In genomic region chr11:106329682-106330081, GRCm38 (mm10) we compare ENCODE assay signal across 10 mouse cellular contexts. TPM values are rescaled to one million over a fixed set of nuclear protein-coding genes. Genes with fewer than 3 reads are reported as not detected.
A peak's percentile ranks its signal among the peaks of the same experiment; 100 is the strongest.
DNase-seq lines count a peak whose midpoint lies in the region; ATAC-seq and TF ChIP-seq lines count a peak whose summit lies in the region.
"Had no signal": no experiment of that assay in that cellular context is flagged by ENCODE, and none has a peak within 500 bp of the region (broad histone marks: within the 10 kb centered on the region; RNA-seq: fewer than 3 reads in every experiment).

No protein-coding gene starts in this region.

- H3K9ac ChIP-seq in liver, adult 2 months (ENCODE audit: low read depth, low read length), result no peak overlapping the region
- no peak overlapping the region for H3K9ac ChIP-seq in liver, embryonic 11.5 days (ENCODE audit: low read depth, low read length)
- H3K9ac ChIP-seq: midbrain, embryonic 12.5 days had no signal

- H3K36me3 ChIP-seq in liver, adult 2 months (ENCODE audit: control insufficient read depth, insufficient read depth, low read length), result no peaks in the 10 kb centered on the region
- H3K36me3 ChIP-seq in liver, embryonic 11.5 days (ENCODE audit: control insufficient read depth, insufficient read depth, low read length), result no peaks in the 10 kb centered on the region
- H3K36me3 ChIP-seq: midbrain, embryonic 12.5 days had no signal

- intact Hi-C loops in gastrocnemius, postnatal 36 days (cut with DNase I), result no loop called here

- WGBS in liver, adult 2 months, result 60% methylated on average over 7 of the region's 7 CpGs
- 45% methylated on average over 7 of the region's 7 CpGs for WGBS in liver, embryonic 11.5 days

- no peaks in the 10 kb centered on the region for H3K79me2 ChIP-seq in liver, adult 2 months (ENCODE audit: control insufficient read depth, insufficient read depth, low read length)

- TF ChIP-seq CTCF in liver, adult 2 months (IDR thresholded peaks at IDR 0.05; ENCODE audit: low read depth, low read length), result no peak

- no peak for TF ChIP-seq POLR2A in liver, adult 2 months (IDR thresholded peaks at IDR 0.05; ENCODE audit: extremely low read depth, insufficient read depth, low read length)

- H3K27ac ChIP-seq in liver, adult 2 months (replicated peaks; ENCODE audit: insufficient read depth, low read depth, low read length), result no peak overlapping the region
- H3K27ac ChIP-seq in liver, embryonic 11.5 days (ENCODE audit: low read depth, low read length), result no peak overlapping the region
- H3K27ac ChIP-seq: midbrain, embryonic 12.5 days had no signal

- DNase-seq in cerebellum, adult 11 months, result peak; percentile 16
- no peak for DNase-seq in cerebellum, adult 8-10 months
- DNase-seq in liver, adult 2 months (ENCODE audit: extremely low read depth, low read depth, low spot score), result peak; percentile 14
- DNase-seq in liver, embryonic 11.5 days (ENCODE audit: low spot score), result no peak
- DNase-seq in cerebellum, postnatal 25 days, result peak; percentile 41 to 56
- peak; percentile 68 to 69 for DNase-seq in kidney, postnatal 4 days
- peak; percentile 55 for DNase-seq in retina, postnatal 1 day
- DNase-seq in gastrocnemius, postnatal 36 days, result no peak

- no peaks in the 10 kb centered on the region for H3K4me1 ChIP-seq in liver, adult 2 months (ENCODE audit: control insufficient read depth, insufficient read depth, low read length)
- peaks cover 5% of the 10 kb centered on the region; the same call in 1 of the 2 replicates for H3K4me1 ChIP-seq in liver, embryonic 11.5 days (replicated peaks; ENCODE audit: control insufficient read depth, insufficient read depth, low read length)

- H3K27me3 ChIP-seq in liver, adult 2 months (ENCODE audit: control insufficient read depth, insufficient read depth, low read length), result no peaks in the 10 kb centered on the region
- H3K27me3 ChIP-seq in liver, embryonic 11.5 days (replicated peaks; ENCODE audit: control insufficient read depth, insufficient read depth, low read length), result no peaks in the 10 kb centered on the region; the same call in 1 of the 2 replicates
- H3K27me3 ChIP-seq: midbrain, embryonic 12.5 days had no signal

- ATAC-seq in liver, embryonic 11.5 days (replicated peaks; ENCODE audit: low FRiP score), result no peak

- no peak overlapping the region for H3K4me2 ChIP-seq in liver, embryonic 11.5 days
- H3K4me2 ChIP-seq: midbrain, embryonic 12.5 days had no signal

- H3K9me3 ChIP-seq in liver, embryonic 11.5 days (ENCODE audit: control insufficient read depth, low read length), result no peaks in the 10 kb centered on the region
- H3K9me3 ChIP-seq: midbrain, embryonic 12.5 days had no signal

- H3K4me3 ChIP-seq in liver, adult 2 months (ENCODE audit: insufficient read depth, low read depth, low read length), result no peak overlapping the region
- no peak overlapping the region for H3K4me3 ChIP-seq in liver, embryonic 11.5 days (ENCODE audit: low read depth, low read length)
- H3K4me3 ChIP-seq: midbrain, embryonic 12.5 days had no signal

RNA-seq across cellular contexts. Expression of gene Cd79b, which starts 15.1 kb away (rescaled TPM):
- 2.1 and 4.6 TPM in 2 replicates for total RNA-seq in liver, adult 2 months (2014; rRNA removed)
- 1.4 and 3.8 TPM in 2 replicates for polyA plus RNA-seq in liver, adult 2 months (2012; rRNA removed)
- polyA plus RNA-seq in liver, embryonic 11.5 days (2014; fragmentation: Nextera tagmentation; extraction: Ambion mirVana), result 5.9 and 6.3 TPM in 2 replicates
- under 1 TPM; 0.30 to 0.43 TPM for total RNA-seq in gastrocnemius, postnatal 36 days (2021)

RNA-seq across cellular contexts. Expression of gene Scn4a, which starts 23.4 kb away (rescaled TPM):
- 0.09 and 0.13 TPM in 2 replicates for total RNA-seq in liver, adult 2 months (2014; rRNA removed)
- 0.02 TPM in 2 replicates for polyA plus RNA-seq in liver, adult 2 months (2012; rRNA removed)
- not detected in 2 replicates for polyA plus RNA-seq in liver, embryonic 11.5 days (2014; fragmentation: Nextera tagmentation; extraction: Ambion mirVana)
- total RNA-seq in gastrocnemius, postnatal 36 days (2021), result 100 to 1,000 TPM; 381 to 407 TPM
- polyA plus RNA-seq: midbrain, embryonic 12.5 days had no signal

RNA-seq across cellular contexts. Expression of gene Gh, which starts 28.0 kb away (rescaled TPM):
- total RNA-seq in liver, adult 2 months (2014; rRNA removed), result not detected in 2 replicates
- not detected in 2 replicates for polyA plus RNA-seq in liver, adult 2 months (2012; rRNA removed)
- not detected in 2 replicates for polyA plus RNA-seq in liver, embryonic 11.5 days (2014; fragmentation: Nextera tagmentation; extraction: Ambion mirVana)
- total RNA-seq in gastrocnemius, postnatal 36 days (2021), result not detected
- total RNA-seq: heart, postnatal 14 days had no signal
- polyA plus RNA-seq: midbrain, embryonic 12.5 days had no signal

RNA-seq across cellular contexts. Expression of gene Prr29, which starts 35.6 kb away (rescaled TPM):
- total RNA-seq in liver, adult 2 months (2014; rRNA removed), result not detected in 2 replicates
- 0.17 TPM in 1 of 2 replicates, not detected in the other for polyA plus RNA-seq in liver, adult 2 months (2012; rRNA removed)
- polyA plus RNA-seq in liver, embryonic 11.5 days (2014; fragmentation: Nextera tagmentation; extraction: Ambion mirVana), result not detected in 2 replicates
- total RNA-seq in gastrocnemius, postnatal 36 days (2021), result 1 to 10 TPM; 5.7 to 7.1 TPM
- polyA plus RNA-seq: midbrain, embryonic 12.5 days had no signal

RNA-seq across cellular contexts. Expression of gene Tcam1, which starts 53.2 kb away (rescaled TPM):
- not detected in 2 replicates for total RNA-seq in liver, adult 2 months (2014; rRNA removed)
- not detected in 2 replicates for polyA plus RNA-seq in liver, adult 2 months (2012; rRNA removed)
- polyA plus RNA-seq in liver, embryonic 11.5 days (2014; fragmentation: Nextera tagmentation; extraction: Ambion mirVana), result 0.66 and 1.2 TPM in 2 replicates
- under 1 TPM; 0.08 to 0.12 TPM for total RNA-seq in gastrocnemius, postnatal 36 days (2021)

Comparison
In these comparisons a context has a peak if more than half of its experiments do, and no peak if none do; other contexts are left out.
1. DNase-seq: peak in cerebellum, adult 11 months (single experiment), liver, adult 2 months (single experiment), cerebellum, postnatal 25 days (2 of 2), kidney, postnatal 4 days (2 of 2) and retina, postnatal 1 day (single experiment); none in cerebellum, adult 8-10 months (single experiment), liver, embryonic 11.5 days (single experiment) and gastrocnemius, postnatal 36 days (0 of 2).
2. RNA of gene Scn4a, which starts 23.4 kb away (total RNA-seq): 381 to 407 TPM in gastrocnemius, postnatal 36 days; 0.09 to 0.13 TPM in liver, adult 2 months; every median in the first group is over 100 times any median in the second.